Mouse (Mus musculus) megakaryocyte-erythroid progenitor cell, adult 5 weeks (primary cell): Measurements from ENCODE around the gene Galnt13. TPM values are rescaled to one million over a fixed set of nuclear protein-coding genes. Genes with fewer than 3 reads are reported as not detected.

ENCODE experiments used
- polyA plus RNA-seq: library from polyadenylated mRNA; stranded (reverse); fragments of >175 nt; gene quantifications from 2 replicates; pipeline ENCODE4 v1.2.3, GENCODE M21; 2012

The Galnt13 gene
- polyA plus RNA-seq = not detected in 2 replicates

GRCm38 (mm10) chr2:54435937-54436735, at the start of gene Galnt13:
Gene Galnt13, plus strand, starts transcription at chr2:54436317.

